Mouse (Mus musculus): ENCODE measurements around the gene Rce1.

- peak; percentile 46; the same call in 1 of the 2 replicates for TF ChIP-seq EP300 (IDR thresholded peaks at IDR 0.05)
- no peak for TF ChIP-seq CTCF (IDR thresholded peaks at IDR 0.05)
Measured at GRCm38 (mm10) chr19:4590025-4590424, 35.4 kb downstream of the Rce1 start.
